Mouse (Mus musculus) layer of hippocampus, adult 11-12 months (tissue): ENCODE measurements around the gene Tm9sf2.
A peak's percentile ranks its signal among the peaks of the same experiment; 100 is the strongest.
"Not testable (repeated sequence)": the region's sequence is repeated elsewhere in the genome, so short reads cannot be mapped to it uniquely, and the experiment has no call there.

Experiments used
- DNase-seq: peaks from one replicate; pipeline ENCODE4 v3.0.0; 2022; ENCODE audit warnings: low spot score

The Tm9sf2 gene

GRCm38 (mm10) chr14:122106822-122107468, at the start of gene Tm9sf2:
Tm9sf2 (plus strand) TSS chr14:122107038.
- peak; percentile 93 for DNase-seq

- no peak for DNase-seq
Measured at GRCm38 (mm10) chr14:122057941-122058346, 48.9 kb upstream of the Tm9sf2 start.

- peak; percentile 87 for DNase-seq
Measured at GRCm38 (mm10) chr14:122060642-122061041, 46.2 kb upstream of the Tm9sf2 start.

- DNase-seq: no peak
Measured at GRCm38 (mm10) chr14:122061376-122061775, 45.5 kb upstream of the Tm9sf2 start.

DNA sequence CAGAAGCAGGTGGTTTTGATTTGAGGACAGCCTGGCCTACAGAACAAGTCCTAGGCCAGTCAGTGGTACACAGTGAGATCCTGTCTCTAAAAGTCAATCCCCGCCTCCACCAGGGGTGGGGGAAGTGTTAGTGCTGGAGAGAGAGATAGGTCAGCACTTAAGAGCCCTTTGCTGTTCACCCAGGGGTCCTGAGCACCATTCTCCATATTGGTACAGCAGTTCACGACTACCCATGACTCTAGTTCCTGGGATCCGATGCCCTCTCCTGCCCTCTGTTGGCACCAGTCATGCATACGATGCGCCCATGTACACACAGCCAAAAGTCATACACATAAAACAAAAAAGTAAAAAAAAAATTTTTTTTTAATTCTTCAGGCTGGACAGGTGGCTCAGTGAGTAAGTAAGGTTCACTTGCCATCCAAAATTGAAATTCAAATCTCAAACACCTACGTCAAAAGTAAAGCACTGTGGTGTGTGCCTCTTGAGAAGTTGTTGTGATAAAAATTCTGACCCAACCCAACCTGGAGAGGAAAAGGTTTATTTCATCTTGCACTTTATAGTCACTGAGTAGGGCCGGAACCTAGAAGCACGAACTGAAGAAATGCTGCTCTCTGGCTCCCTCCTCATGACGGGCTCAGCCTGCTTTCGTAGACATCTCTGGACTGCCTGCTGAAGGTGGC, 44.3 kb upstream of the Tm9sf2 start:
- no peak for DNase-seq

DNA sequence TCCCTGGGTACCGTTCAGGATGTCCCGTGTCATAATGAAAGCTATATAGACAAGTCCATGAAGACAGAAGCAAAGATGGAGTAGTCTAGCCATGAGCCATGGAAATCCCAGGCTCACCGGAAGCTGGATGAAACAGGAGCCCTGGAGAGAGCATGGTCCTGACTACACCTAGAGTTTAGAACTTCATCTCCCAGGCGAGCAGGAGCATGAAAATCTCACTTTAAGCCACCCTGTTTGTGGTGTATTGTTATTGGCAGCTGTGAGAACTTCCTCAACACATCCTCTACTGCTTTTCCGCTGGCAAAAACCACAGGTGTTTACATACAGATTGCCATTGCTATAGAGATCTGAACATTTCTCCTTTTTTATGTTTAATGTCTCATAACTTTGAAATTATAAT, 43.2 kb upstream of the Tm9sf2 start:
- no peak for DNase-seq

- peak; percentile 68 for DNase-seq
Measured at GRCm38 (mm10) chr14:122064519-122064918, 42.3 kb upstream of the Tm9sf2 start.

DNA sequence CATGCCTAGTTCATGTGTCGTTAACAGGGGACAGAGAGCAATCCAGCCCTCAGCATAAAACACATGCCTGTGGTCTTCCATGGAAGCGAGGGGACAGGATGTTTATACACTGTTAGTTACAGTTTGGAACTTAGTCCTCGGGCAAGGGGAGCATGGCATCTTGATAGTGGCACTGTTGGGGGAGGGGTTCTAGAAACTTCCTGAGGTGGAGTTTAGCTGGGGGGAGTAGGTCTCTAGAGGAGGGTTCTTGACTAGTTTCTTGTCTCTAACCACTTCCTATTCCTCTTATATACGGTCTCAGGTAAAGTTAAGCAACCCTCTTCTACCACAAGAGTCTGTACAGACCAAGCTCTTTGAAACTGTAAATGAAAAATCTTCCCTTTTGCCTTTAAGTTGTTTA, 40.6 kb upstream of the Tm9sf2 start:
- DNase-seq: no peak

DNA sequence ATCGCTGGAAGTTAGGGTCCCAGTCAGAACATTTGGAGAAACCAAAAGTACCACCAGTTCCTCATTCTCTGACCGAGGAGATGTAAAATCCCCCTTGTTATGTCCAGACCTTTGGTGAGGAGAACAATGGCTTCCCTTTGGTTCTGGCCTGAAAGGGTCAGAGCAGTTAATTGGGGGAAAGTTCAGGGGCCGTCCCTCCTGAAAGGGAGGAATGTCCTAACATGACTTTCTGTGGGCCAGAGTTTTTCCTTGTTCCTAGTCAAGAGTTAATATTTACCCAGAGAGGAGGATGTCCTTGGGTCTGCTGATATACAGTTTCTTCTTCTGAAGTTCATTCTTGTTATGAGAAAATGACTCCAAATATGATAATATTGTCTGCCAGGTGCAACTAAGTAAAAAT, 38.8 kb upstream of the Tm9sf2 start:
- not testable (repeated sequence) for DNase-seq

GRCm38 (mm10) chr14:122068801-122069695, 37.8 kb upstream of the Tm9sf2 start:
- DNase-seq: no peak

- no peak for DNase-seq
Measured at GRCm38 (mm10) chr14:122069948-122070347, 36.9 kb upstream of the Tm9sf2 start.

- no peak for DNase-seq
Measured at GRCm38 (mm10) chr14:122073422-122073821, 33.4 kb upstream of the Tm9sf2 start.

GRCm38 (mm10) chr14:122074360-122074759, 32.5 kb upstream of the Tm9sf2 start:
- no peak for DNase-seq

- no peak for DNase-seq
Measured at GRCm38 (mm10) chr14:122075485-122076200, 31.2 kb upstream of the Tm9sf2 start.

- no peak for DNase-seq
Measured at GRCm38 (mm10) chr14:122077017-122077416, 29.8 kb upstream of the Tm9sf2 start.

DNA sequence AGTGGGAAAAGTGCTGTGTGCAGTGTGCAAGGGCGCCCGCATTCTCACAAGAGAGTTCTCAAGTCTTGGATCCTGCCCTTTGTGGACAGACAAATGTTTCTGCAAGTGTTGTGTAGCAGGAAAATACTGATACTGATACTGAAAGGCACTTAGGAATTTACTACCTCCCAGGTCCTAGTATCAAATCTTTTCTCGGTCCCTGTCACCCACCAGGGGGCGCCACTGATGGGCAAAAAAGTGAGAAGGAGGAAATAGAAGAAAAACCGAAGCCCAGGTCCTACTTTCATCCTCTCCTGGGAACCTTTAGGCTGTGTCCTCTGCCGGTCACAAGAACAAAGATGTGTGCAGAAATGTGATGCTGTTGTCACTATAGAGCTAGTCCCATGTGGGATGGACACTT, 27.4 kb upstream of the Tm9sf2 start:
- peak; percentile 57 for DNase-seq

GRCm38 (mm10) chr14:122079921-122080320, 26.9 kb upstream of the Tm9sf2 start:
- DNase-seq: no peak

- DNase-seq: no peak
Measured at GRCm38 (mm10) chr14:122081308-122081707, 25.5 kb upstream of the Tm9sf2 start.

DNA sequence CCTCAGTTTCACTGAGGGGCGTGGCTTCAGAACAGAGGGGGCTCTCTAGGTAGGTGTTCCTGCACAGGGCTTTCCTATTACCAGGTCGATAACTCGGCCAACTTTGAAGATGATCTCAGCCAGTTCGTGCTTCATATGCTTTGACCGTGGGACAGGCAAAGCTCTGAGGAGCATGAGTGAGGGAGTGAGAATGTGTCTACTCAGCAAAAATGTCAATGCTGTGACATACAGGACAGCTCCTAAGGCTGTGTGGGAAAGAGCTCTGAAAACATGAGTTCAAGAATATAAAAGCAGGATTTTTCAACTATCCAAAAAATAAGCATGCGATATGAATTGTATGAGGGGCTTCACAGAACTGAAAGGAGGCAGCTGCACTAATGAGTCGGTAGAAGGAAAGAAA, 23.3 kb upstream of the Tm9sf2 start:
- DNase-seq: no peak

- no peak for DNase-seq
Measured at GRCm38 (mm10) chr14:122087956-122088355, 18.9 kb upstream of the Tm9sf2 start.

DNA sequence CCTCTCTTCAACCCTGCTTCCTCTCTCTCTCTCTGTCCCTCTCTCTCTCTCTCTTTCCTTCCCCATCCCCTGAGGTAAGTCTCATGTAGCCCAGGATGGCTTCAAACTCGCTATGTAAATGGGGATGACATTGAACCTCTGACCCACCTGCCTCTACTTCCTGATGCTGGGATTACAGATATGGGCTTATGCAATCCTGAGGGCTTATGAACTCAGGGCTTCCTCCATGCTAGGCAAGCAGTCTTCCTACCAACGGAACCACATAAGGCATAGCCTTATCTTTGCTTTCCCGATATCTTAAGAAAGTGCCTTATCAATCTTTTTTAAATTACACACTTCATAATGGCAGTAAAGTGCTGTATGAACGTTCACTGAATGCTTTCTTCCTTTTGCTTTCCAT, 14.5 kb upstream of the Tm9sf2 start:
- no peak for DNase-seq

- no peak for DNase-seq
Measured at GRCm38 (mm10) chr14:122096331-122096730, 10.5 kb upstream of the Tm9sf2 start.
